Comparison of ENCODE assay signal across 25 mouse cellular contexts in the genomic region with DNA sequence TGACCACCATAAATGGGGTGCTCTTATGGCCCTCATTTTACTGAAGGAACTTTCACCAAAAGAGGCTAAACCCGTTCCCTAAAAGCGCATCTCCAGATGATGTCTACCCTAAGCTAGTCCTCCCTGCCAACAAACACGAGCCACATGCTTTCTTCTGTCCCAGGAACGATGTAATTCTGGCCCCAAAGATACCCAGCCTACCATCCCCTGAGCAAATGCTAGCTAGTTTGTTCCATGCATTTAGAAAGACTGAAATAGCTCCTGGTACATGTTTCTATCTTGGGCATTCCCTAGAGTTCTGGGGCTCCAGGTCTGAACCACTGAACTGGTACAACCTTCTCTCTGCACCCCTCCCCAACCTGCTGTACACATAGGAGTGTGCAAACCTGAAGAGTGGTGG. TPM values are rescaled to one million over a fixed set of nuclear protein-coding genes. Genes with fewer than 3 reads are reported as not detected.
"Had no signal": no experiment of that assay in that cellular context is flagged by ENCODE, and none has a peak within 500 bp of the region (broad histone marks: within the 10 kb centered on the region; RNA-seq: fewer than 3 reads in every experiment).

No protein-coding gene starts in this region.

- H3K4me2 ChIP-seq: lung, embryonic 14.5 days; midbrain, embryonic 12.5 days; neural tube, embryonic 13.5 days; neural tube, embryonic 15.5 days had no signal

- ATAC-seq: midbrain, embryonic 16.5 days had no signal

- DNase-seq: lung, adult 18-20 months; lung, embryonic 14.5 days; lung, postnatal 10 days; lung, postnatal 4 days; midbrain, embryonic 14.5 days; right cerebral cortex, postnatal 14 days; right cerebral cortex, postnatal 4 days; spleen, adult 18-20 months; thymus, postnatal 14 days; thymus, postnatal 36 days had no signal

- H3K27me3 ChIP-seq: neural tube, embryonic 15.5 days had no signal

- H3K36me3 ChIP-seq: midbrain, embryonic 10.5 days; midbrain, embryonic 12.5 days; neural tube, embryonic 13.5 days; neural tube, embryonic 15.5 days had no signal

- H3K4me3 ChIP-seq: midbrain, embryonic 10.5 days; midbrain, embryonic 12.5 days; myocyte; neural tube, embryonic 13.5 days; neural tube, embryonic 15.5 days had no signal

- H3K9me3 ChIP-seq: midbrain, embryonic 10.5 days; midbrain, embryonic 12.5 days; neural tube, embryonic 13.5 days; neural tube, embryonic 15.5 days had no signal

- H3K9ac ChIP-seq: lung, embryonic 14.5 days; midbrain, embryonic 12.5 days; neural tube, embryonic 13.5 days; neural tube, embryonic 15.5 days had no signal

- H3K27ac ChIP-seq: midbrain, embryonic 10.5 days; midbrain, embryonic 12.5 days; neural tube, embryonic 13.5 days; neural tube, embryonic 15.5 days had no signal

RNA-seq across cellular contexts. Expression of a gene that starts 2.4 kb away (rescaled TPM):
- total RNA-seq: megakaryocyte-erythroid progenitor cell, adult 5-6 weeks had no signal
- polyA plus RNA-seq: lung, embryonic 14.5 days; lung, embryonic 16.5 days; midbrain, embryonic 10.5 days; midbrain, embryonic 12.5 days; midbrain, embryonic 14.5 days; midbrain, embryonic 16.5 days; myocyte; neural tube, embryonic 11.5 days; neural tube, embryonic 13.5 days; neural tube, embryonic 15.5 days; small intestine, adult 2 months; stomach, embryonic 14.5 days; stomach, embryonic 16.5 days; testis, adult 2 months; thymus, postnatal 0 days had no signal

RNA-seq across cellular contexts. Expression of a gene that starts 58.9 kb away (rescaled TPM):
- total RNA-seq: megakaryocyte-erythroid progenitor cell, adult 5-6 weeks had no signal
- polyA plus RNA-seq: liver, embryonic 16.5 days; lung, embryonic 16.5 days; midbrain, embryonic 10.5 days; midbrain, embryonic 14.5 days; midbrain, embryonic 16.5 days; myocyte; neural tube, embryonic 11.5 days; neural tube, embryonic 13.5 days; neural tube, embryonic 15.5 days; small intestine, adult 2 months; stomach, embryonic 14.5 days; stomach, embryonic 16.5 days; thymus, postnatal 0 days had no signal
